Mouse (Mus musculus) right cerebral cortex, postnatal 14 days (tissue): ENCODE measurements around the gene Spats2.
"Not testable (repeated sequence)": the region's sequence is repeated elsewhere in the genome, so short reads cannot be mapped to it uniquely, and the experiment has no call there.

Experiments
- DNase-seq: peaks from one replicate; pipeline ENCODE4 v3.0.0; 2022

Gene Spats2

DNA sequence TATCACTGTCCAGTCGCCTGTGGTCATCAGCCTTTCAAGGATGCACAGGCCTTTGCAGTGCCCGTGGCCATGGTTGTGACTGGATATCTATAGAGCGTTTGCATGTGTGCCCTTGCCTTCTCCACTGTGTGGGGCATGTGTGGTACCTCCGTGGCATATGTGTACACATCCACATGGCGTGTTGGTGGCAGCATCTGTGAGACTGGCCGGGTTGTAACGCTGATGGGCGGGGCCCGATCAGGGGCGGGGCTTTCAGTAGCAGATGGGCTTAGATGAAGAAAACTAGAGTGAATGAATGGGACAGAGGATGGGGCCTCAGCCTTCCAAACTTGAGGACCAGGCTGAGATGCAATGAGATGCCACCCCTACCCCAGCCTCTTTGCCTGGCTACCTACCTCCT, 106.3 kb downstream of the Spats2 start:
- no peak for DNase-seq

GRCm38 (mm10) chr15:99233719-99234118, 108.0 kb downstream of the Spats2 start:
- DNase-seq, result no peak

DNA sequence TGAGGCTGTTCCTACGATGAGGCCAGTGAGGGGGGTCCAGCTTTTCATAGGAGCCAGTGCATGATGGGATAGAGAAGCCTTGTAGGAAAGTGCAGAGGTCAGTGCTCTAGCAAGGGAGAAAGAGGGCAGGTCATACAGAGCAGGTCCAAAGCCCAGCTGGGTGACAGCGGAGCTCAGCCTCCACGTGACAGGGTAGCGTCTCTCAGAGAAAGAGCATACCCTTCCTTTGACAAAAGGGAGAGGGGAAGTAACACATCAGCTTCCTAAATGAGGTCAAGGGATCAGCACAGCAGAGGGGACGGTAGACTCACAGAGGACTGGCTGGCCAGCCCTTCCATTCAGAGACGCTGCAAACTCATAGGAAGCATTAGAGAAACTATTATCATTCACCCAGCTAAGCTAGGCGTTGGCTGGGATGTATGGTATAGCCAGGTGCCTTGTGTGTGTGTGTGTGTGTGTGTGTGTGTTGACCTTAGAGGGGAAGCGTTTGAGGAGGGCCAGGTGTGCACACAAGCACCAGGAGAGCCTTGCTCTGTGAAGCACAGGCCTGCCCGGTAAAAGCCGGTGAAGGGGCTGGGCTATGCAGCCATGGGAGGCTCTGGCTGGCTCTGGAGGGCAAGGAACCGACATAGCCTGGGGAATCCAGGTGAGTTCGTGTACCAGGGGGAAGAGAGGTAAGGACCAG, 108.8 kb downstream of the Spats2 start:
- DNase-seq, result no peak

GRCm38 (mm10) chr15:99238006-99238405, 112.3 kb downstream of the Spats2 start:
- DNase-seq, result no peak

GRCm38 (mm10) chr15:99240129-99240528, 114.4 kb downstream of the Spats2 start:
- no peak for DNase-seq

DNA sequence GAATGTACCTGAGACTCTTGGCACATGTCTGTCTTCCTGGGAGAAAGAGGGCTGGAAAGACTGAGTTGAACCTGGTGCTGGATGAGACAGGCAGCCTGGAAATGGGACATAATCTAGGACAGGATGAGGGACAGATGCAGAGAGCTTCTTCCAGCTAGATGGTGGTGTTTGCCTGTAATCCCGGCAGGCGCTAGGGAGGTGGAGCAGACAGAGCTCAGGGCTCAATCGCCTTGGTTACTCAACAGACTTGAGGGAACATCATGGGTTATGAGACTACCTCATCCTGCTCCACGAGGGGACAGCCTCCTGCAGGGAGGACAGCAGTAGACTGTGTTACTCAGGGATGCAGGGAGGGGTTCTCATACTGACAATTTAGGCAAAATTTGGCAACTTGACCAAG, 115.5 kb downstream of the Spats2 start:
- DNase-seq, result no peak

- DNase-seq, result no peak
These were observed 116.3 kb downstream of the Spats2 start for GRCm38 (mm10) chr15:99242045-99242444.

DNA sequence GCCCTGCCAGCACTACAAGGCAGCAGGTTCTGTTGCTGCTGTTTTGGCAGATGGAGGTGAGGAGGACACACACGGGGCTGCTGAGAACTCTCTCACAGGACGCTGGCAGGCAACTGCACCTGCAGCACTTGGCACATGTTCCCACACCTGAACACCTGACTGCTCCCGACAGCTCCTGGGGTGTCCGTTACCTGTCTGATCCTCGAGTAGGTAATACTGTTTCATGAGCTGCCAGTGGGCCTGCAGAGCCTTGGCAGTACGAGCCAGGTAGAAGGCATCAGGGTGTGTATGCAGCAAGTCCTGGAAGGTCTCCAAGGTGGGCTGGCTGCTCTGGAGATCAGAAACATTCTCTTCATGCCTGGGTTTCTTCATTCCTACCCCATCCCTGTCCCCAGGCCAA, 121.0 kb downstream of the Spats2 start:
- not testable (repeated sequence) for DNase-seq

- DNase-seq, result peak; percentile 65
These were observed 123.3 kb downstream of the Spats2 start for GRCm38 (mm10) chr15:99248972-99249371.

DNA sequence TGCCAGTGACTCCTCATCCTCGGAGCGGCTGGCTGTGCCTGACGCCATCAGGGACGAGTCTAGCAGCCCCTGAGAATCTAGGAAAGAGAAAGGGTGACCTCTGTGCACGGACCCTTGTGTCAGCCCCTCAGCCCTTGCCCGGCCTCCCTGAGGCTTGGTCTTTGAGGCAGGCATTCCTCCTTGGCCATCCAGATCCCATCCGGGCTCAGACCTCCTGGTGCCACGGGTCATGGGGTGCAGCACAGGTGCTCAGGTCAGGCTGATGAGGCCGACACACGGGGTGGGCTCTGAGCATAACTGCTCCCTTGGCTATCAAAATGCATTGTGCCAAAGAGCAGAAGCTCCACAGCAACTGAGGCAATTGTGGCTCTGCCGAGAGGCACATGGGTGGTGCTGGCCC, 124.2 kb downstream of the Spats2 start:
- no peak for DNase-seq

DNA sequence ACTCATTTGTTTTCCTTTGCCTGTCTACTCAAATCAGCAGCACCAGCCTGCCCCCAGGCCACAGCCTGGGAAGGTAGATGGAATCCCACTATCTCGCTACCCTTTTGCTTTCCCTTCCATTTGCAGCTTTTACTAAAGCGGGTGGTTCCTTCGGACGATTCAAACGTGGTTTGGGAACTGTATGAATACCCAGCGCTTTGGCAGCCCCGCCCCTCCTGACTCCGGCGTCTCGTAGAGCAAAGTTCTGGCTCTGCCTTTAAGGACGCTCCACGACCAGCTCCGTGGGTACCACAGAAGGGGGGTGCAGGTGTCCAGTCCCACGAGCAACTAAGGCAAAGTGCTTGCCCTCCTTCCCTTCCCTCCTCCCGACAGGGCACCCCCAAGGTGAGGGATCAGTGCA, 125.4 kb downstream of the Spats2 start:
- DNase-seq, result not testable (repeated sequence)

DNA sequence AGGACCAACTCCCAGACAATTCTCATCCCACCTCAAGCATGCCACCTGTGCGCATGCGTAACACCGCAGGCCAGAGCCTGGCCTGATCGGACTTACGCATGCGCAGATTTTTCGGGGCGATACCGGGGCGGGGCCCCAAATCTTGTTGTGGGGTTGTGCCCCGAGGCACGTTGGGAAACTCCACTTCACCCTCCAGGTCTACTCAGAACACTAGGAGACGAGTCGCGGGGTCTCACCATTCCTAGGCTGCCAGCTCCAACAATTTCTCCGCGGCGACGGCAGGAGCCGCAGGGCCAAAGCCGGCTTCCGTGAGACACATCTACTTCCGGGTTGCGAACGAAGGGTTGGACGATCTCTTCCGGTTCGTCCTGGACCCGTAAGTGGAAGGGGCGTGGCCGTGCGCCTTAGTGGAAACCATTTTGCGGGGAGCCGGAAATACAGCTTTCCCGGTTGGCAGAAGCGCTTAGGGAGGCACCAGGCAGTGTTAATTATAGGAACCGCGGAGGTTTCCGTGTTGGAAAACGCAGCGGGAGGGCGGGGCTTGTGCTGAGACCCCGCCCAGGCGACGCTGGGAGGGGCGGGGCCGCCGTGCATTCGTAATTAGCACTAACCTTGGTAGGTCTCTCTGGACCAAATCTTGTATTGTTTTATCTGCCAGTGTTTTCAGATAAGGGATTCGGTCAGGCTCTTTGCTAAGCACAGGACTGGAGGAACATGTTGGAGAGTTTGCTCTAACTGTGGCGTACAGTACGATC, 126.1 kb downstream of the Spats2 start, which contains the start of gene Mcrs1:
TSS of gene Mcrs1 (minus strand) at position 336 of the 755 bp plus-strand sequence.
- DNase-seq, result peak; percentile 96

GRCm38 (mm10) chr15:99252381-99253174, 126.9 kb downstream of the Spats2 start:
- DNase-seq, result peak; percentile 62

DNA sequence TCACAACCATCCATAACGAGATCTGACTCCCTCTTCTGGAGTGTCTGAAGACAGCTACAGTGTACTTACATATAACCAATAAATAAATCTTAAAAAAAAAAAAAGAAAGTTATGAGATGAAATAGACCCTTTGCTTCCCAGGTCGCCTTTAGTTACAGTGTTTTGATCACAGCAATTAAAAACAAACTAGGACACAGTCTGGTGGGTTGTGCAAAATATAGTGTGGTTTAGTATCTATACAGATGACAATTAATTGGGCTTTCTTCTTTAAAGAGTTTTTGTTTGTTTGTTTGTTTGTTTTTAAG, 127.4 kb downstream of the Spats2 start:
- not testable (repeated sequence) for DNase-seq

DNA sequence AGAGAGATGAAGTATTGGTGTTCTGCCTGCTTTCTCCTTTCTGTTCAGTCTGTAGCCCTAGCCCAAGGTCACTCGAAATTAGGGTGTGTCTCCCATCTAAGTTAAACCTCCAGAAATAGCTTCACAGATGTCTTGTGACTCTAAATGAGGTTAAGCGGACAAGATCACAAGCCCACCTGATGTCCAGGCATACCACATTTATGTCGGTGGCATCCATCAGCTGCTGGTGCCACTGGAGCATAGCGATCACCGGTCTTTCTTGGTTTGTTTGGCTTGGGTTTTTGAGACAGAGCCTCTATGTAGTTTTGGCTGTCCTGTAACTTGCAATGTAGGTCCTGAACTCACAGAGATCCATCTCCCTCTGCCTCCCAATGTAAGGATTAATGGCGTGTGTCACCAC, 128.1 kb downstream of the Spats2 start:
- DNase-seq, result no peak

DNA sequence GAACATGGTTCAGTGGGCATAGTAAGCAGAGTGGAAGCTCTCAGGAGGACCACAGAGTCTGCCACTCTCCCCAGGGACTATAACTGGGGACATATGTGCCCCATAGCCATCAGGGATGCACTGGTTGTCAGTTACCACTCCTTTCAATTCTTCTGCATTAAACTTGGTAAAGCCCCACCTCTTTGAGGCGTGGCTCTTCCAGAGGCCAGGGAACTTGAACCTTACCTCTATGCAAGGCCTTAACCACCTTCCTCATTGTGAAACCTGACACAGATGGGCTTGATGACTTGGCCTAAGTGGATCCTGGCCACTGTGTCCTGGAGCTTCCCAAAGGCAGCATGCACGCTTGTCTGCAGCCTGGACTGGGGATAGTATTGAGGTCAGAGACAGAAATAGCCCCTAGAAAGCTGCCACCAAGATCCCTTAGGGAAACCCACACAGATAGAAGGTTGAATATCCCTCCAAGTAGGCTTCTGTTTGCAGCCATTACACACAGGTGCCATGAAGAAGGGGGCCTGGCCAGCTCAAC, 128.8 kb downstream of the Spats2 start:
- DNase-seq, result no peak

DNA sequence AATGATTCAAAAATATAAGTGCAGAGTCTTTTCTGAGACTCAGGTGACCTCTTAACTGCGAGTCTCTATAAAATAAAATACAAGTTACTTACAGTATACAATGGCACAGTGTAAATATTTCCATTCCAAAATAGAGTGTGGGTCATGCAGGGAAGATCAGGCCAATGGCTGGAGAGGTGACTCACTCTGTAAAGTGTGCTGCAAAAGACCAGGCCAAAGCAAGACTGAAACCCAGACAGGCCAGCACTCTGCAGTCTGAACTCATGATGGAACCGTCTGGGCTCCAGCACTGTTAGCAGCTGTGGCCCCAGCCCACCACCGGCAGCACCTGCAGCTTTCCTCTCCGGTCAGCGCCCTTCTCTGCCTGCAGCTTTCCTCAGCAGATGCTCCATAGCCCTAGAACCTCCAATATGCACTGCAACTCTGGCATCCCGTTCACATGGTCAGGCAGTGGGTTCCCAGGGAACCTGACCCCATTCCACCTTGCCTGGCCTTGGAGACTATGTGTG, 129.6 kb downstream of the Spats2 start:
- no peak for DNase-seq

GRCm38 (mm10) chr15:99259167-99259729, 133.5 kb downstream of the Spats2 start:
- DNase-seq, result no peak

DNA sequence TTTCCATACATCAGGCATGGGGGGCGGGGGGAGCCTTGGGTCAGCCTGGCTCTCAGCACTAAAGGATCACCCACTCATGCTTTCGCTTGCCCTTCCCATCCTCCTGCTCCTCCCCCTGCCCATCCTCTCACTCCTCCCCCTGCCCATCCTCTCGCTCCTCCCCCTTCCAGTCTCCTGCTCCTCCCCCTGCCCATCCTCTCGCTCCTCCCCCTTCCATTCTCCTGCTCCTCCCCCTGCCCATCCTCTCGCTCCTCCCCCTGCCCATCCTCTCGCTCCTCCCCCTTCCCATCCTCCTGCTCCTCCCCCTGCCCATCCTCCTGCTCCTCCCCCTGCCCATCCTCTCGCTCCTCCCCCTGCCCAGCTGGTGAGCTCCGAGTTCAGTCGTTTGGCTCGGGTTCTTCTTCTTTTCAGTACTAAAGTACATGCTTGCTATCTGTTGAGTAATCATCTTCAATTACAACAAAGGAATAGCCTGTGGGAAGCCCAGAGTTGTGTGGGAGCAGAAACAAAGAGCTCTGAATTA, 134.1 kb downstream of the Spats2 start:
- DNase-seq, result peak; percentile 37

- DNase-seq, result no peak
These were observed 137.0 kb downstream of the Spats2 start for GRCm38 (mm10) chr15:99262702-99263101.
